Mouse (Mus musculus): ENCODE data around the gene C1qbp.

The C1qbp gene

DNA sequence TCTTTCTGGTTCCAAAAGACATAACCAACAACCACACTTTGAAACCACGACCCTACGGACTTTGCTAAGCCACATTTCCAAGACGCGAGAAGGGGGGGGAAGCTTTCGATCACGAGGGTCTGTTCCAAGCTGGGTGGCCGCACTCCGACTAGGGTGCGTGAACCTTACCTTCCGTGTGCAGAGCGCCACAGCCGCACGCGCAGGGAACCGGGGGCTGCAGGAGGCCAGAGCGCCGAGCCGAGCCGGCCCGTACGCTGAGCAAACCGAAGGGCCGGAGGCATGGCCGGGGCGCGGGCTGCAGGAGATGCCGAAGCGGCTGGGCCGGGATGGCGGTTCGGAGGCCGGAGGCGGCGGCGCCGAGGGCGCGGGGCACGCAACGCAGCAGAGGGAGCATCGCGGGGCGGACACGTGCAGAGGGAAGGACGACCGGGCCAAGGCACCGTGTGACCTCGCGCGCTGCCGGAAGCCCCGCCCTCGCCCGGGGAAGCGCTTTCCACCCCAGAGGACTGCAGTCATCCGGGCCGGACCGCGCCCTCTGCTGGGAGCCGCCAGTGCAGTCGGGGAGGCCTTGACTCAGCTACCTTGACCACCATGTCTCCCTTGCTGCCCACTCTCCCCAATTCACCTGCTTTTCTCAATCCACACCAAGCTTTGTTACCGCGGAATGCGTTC is at the start of gene C1qbp:
C1qbp (minus strand) TSS at position 470 of the 672 bp plus-strand sequence.
- DNase-seq (ENCODE audit: low read depth): peak; percentile 83

DNA sequence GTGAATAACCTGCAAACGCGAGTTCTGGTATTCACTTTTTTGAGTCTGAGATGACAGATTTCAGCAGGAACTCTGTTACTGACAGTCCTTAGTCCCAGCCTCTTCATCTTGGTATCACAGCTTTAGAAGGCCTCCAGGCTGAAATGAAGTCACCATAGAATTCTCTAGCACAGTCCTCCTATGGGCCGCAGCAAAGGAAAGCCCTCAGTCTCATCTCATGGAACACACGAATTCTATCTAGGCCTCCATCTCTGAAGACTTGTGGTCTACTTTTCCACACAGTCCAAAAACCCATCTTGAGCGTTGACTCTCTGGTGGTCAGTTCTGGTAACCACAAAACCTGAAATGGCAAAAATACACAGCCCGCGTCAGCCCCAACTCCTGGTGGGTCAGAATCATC is 49.2 kb upstream of the C1qbp start:
- no peak for DNase-seq (ENCODE audit: low read depth)

DNA sequence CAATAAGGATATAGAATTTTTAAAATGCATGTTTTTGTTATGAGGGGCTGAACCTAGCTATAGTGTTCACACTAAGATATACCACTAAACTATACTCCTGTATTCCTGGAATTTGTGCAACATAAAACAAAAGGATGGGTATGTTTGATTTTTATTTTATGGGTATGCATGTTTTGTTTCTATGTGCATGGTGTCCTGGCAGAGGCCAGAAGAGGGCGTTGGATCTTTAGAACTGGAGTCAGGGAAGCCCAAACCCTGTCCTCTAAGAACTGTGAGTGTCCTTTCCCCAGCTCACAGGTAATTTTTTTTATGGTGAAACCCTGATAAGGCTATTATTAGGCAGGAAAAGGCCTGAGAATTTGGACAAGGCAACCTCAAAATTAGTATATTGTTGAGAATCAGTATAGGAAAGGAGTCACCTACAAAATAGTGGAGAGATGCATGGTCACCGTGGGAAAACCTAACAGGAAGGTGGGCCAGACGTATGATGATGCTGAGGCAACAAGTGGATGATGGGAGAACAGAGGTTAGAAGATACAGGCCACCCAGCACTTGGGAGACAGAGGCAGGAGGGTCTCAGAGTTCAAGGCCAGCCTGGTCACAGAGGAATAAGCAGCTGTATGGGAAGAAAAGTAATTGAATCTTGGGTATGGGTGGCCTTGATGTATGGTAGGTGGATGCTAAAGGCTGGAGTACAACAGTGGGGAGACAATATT is 46.7 kb upstream of the C1qbp start:
- DNase-seq (ENCODE audit: low read depth): no peak

DNA sequence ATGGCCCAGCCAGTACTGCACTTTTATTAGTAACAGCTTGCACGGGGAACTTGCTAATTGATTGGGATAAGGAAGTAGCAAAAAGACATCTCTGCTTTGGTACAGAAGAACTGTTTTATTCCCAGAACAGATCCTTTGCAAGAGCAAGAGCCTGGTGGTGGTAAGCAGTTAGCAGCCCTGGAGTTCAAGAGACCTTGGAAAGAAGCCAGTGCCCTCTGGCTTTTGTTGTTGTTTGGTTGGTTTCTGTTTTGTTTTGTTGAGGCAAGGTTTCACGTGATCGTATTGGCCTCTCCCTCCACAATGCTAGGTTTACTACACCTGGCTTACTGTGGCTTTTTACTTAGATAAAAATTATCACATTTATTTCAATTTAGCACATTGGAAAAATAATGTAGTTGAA is 45.5 kb upstream of the C1qbp start:
- no peak for DNase-seq (ENCODE audit: low read depth)

DNA sequence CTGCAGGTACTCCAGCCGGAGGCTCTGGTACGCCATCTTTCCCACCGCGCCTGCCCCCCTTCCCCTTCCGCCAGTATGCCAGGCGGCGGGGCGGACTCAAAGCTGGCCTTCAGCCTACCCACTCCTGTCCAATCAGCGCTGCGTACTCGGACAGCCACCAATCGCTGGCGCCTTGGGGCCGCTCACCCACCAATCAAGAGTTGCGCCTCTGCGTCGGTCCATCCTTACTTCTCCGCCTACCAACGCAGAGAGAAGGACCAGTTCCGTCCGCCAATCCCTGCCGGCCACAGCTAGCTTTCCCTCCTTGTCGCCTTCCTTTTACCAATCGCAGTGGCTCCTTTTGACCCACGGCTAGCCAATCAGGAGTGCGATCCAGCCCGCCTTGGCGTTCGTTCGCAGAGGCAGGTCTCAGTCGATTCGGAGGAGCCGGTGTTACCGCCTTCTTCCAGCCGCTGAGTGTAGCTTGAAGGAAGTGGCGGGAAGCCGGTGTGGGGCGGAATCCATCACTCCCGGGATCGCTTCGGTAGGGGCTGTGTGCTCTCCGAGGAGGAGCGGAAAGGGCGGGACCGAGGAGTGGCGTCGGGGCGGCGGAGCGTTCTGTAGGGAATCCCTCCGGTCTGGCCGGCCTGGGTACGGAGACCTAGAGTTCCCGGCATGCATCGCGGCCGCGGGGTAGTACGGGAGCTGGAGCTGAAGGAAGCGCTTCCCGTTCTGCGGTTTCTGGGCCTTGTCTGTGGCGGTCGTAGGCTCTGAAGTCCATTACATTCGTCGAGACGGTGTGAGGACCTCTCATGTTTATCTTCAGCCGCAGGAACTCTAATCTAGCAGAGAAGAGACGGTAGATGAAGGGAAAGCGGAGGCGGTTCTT is 36.6 kb upstream of the C1qbp start, which contains the start of the genes Mis12 and Derl2:
Mis12 (plus strand) TSS at position 411 of the 868 bp plus-strand sequence.
Derl2 (minus strand) TSS at position 641 of the 868 bp plus-strand sequence.
- peak; percentile 97 for DNase-seq (ENCODE audit: low read depth)

DNA sequence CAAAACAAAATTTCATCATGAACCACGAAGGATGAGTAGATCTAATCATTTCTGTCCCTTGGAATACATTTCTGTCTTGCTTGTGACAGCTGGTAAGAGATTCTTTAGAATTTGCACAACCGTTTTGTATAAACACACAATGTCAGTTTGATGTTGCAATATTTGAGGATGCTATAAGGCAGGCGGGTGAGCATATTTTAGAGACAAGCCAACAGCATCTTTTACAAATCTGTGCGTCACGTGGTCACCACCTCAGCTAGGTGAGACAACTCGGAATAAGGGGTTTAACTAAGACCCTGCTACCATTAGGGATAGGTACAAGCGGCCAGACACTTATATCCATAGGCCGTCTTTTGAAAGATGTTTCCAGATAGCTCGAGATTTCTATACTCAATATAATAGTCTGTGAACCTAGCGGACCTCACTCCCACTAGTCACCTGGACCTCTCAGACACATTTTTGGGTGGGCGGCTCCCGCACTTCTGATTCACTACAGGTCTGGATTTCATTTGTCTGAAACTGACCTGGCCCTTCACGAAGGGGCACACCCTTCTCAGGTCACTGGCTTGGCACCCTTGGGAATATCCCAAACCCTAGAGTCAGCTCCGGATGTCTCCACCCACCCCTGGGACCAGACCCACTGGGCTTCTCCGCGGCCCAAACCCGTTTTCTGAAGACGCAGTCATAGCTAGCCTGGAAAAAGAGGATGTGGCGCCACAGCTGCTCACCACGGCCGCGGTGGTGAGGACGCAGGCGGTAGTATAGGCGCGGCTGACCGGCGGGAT is 35.8 kb upstream of the C1qbp start:
- DNase-seq (ENCODE audit: low read depth): peak; percentile 9

DNA sequence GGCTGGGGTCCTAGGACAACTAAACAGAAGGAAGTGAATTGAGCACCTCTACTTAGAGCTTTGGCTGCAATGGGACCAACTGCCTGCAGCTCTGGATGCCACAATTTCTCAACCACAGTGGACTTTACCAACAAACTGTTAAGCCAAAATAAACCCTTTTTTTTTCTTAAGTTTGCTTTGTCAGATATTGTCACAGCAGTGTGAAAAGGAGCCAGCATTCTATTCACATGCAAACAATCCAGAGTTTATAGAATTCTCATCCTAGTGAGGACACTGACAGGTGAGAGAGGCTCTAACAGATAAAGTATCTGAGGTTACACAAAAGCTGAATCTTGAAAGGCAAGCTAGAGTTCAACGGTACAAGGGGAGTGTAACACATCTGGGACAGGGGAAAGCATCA is 34.2 kb upstream of the C1qbp start:
- no peak for DNase-seq (ENCODE audit: low read depth)

DNA sequence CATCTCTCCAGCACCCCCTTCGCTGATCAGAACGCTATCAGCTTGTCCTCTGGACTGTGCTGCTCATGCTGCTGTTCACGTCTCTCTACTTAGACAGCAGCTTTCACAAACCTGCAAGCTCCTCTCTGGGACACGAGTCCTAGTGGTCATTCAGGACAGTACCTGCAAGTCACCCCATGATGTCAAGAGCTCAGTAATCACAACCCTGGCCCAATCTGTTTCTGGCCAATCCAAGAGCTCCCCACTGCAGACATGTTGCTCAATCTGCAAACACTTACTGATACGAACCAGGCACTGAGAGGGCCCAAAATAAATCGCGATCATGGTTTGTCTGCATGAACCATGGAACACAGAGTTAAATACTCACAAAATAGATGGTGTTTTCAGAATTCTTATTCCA is 29.9 kb upstream of the C1qbp start:
- no peak for DNase-seq (ENCODE audit: low read depth)

DNA sequence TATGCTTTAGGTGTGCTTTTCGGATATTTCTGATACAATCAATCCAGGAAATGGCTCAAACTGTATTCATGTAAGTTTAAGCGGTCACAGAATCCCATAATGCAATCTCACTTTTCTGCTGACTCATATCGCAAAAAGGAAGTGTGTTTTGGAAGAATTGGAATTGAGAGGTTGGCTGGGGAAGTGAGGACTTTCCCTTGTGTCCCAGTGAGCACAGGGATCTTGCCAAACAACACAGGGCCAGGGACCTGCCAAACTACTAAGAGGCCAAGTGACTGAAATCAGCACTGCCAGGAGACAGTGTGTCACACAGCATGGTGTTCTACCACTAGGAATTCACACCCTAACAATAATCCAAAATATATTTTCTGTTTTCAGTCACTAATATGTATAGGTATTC is 25.5 kb upstream of the C1qbp start:
- no peak for DNase-seq (ENCODE audit: low read depth)

DNA sequence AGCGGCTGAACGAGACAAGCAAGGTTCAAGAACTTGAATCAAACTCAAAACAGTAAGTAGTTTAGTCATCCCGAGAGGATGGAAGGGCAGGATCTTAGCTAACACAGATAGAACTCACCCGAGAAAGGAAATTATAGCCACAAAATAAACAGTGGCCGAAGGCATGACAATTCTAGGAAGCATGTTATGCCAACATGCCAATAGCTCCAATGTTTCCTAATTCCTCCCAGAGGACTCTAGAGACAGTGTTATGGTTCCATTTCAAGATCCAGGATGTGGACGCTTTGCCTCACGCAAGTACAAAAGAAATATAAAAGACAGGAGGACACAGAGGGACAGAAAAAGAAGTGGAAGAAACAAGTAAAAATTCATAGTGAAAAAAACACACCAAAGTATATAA is 25.0 kb upstream of the C1qbp start:
- DNase-seq (ENCODE audit: low read depth): no peak

DNA sequence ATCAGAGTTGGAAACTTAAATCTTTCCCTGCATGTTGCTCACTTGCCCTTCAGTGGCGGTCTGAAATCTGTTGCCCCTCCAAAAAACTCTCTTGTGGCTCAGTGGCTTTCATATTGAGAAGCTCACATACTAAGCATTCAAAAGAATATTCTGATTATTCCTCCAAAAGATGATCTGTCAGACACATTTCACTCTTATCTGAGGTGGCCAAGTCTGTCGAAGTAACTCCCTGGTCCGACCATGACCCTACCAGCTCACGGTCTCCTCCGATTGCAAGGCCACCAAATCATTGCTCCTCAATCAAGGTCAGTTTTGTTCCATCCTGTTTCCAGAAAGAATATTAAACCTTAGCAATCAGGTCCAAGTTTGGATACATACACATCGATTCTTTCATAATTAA is 24.2 kb upstream of the C1qbp start:
- DNase-seq (ENCODE audit: low read depth): no peak

DNA sequence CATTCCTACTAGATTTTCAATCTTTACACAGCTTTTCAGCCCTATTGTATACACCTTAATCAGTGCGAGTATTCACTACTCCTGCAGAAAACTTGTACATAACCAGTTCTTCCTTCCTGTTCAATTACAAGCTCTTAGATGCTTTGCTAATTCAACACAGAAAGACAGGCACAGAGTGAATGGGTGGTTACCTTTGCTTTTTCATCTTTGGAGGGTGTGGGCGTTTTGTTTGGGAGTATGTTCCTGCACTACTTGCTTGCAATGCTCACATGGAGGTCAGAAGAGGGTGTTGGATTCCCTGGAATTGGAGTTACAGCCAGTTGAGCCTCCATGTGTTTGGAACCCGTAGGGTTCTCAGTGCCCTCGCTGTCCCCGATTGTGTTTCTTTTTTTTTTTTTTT is 22.2 kb upstream of the C1qbp start:
- DNase-seq (ENCODE audit: low read depth): no peak

DNA sequence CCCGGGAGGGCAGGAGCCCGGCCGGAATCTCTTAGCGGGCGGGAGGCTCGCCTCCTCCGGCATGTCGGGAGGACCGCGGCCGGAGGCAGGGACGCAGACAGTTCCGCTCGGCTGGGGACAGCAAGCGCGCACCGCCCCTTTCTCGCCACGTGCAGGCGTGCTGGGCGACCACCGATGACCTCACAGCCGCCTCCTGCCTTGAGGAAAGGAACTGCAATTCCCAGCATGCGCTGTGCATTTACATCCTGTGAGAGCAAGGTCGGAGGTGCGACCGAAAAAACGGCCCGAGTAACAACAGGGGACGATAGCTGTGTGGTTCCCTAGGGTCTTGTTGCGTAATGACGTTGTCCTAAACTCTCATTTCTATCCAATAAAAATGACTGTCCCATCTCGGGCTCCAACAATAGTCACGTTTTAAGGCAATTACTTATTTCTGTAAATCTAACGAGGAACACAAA is 21.5 kb upstream of the C1qbp start, which contains the start of gene Dhx33:
Dhx33 (minus strand) TSS at position 122 of the 458 bp plus-strand sequence.
- DNase-seq (ENCODE audit: low read depth): peak; percentile 98

DNA sequence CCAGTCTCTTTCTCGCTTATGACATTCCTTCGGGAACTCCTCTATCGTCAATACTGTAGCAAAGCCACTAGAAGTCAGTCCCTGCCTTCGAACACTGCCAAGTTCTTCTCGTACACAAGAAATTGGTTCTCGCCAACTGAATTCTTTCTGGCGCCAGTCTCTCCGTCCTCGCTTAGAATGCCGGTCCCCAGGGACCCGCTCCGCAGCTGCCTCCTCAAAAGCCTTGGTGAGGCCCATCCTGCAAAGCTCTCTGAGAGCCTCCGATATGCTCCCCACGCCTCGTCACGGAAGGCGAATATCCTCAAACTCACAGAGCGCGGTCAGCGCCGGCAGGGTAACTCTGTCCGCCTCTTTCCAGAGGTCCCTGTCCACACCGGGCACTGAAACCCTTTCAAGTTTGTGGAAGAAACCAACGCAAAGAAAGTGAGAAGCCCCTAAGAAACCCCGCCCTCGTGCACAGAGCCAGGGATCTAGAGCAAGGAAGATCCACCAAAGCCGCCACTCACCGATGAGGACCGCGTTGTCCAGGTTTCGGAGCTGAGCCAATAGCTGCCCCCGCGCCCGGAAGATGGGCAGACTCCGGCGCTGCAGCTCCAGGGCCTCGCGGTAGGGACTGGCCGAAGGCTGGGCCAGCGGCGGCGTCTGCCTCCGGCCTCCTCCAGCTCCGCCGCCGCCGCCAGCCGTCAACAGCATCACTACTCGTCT is 20.9 kb upstream of the C1qbp start:
- DNase-seq (ENCODE audit: low read depth): peak; percentile 44

DNA sequence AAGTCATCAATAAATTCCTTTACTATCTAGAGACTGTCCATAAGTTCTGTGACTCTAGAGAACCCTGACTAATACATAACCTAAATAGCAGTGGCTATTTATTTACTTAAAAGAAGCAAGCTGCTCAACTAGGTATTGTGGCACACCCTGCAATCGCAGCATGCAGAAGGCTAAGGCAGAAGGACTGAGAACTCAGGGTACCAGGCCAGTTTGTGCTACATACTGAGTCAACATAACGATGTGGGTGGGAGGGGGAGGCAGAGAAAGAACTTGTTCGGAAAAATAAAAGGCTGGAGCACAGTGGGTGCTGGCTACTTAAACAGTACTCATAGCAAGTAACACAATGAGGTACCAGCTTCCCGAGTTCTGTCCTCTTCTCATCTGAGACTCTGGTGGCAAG is 18.3 kb upstream of the C1qbp start:
- DNase-seq (ENCODE audit: low read depth): no peak

DNA sequence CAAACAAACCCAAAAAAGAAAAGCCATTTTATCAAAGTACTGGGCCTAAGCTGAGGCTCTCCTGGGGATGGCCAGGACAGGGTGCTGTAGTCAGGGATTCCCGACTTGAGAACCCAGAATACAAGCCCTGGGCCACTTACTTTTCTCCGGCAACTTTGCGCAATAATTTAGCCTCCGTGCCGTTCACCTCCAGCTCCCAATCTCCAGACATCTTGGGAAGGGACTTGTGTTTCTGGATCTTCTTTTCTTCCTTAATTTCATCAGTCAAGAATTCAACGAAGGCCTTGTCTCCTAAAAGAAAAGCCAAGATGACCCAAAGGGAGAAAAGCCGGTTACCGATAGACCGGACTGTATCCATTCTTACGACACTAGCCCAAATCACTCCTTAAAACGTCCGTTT is 796 bp downstream of the C1qbp start:
- no peak for DNase-seq (ENCODE audit: low read depth)

DNA sequence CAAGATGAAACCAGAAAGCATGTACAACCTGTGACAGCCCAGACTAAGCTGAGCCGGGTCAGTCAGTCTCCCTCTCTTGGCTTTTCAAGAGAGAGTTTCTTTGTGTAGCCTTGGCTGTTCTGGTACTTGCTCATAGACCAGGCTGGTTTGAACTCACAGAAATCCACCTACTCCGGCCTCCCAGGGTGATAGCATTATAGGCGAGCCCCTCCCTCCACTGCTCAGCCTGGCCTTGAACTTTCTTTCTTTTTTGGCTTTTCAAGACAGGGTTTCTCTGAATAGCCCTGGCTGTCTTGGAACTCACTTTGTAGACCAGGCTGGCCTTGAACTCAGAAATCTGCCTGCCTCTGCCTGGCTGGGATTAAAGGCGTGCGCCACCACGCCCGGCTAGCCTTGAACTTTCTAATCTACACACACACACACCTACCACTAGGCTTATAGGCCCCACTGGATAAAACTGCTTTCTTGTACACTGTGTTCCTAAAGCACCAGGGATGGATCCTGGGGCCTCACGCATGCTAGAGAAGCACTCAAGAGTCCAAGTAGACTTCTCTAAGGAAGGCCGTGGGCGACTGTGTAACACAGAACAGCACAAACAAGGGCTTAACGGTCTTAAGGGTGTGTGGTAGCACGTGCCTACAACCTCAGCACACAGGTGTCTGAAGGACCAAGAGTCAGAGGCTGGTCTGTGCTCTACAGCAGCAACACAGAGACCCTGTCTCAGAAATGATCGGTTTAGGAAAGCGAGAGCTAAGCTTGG is 1.9 kb downstream of the C1qbp start:
- no peak for DNase-seq (ENCODE audit: low read depth)

DNA sequence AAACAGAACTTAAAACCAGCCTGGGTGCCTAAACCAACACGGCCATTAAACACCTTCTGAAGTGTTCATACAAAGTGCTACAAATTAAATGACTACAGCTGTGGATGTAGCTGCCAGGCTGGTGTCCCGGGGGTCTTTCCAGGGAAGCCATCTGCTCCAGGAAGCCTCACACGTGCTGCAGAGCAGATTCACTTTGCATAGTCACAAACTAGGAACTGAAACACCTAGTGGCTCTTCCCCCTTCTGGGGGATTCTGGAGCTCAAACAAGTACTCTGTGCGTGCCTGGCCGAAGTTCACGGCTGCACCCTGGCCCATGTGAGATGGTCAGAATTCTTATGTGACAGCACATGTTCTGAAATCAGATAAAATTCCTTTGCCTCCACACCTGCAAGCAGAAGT is 2.6 kb downstream of the C1qbp start:
- DNase-seq (ENCODE audit: low read depth): no peak

DNA sequence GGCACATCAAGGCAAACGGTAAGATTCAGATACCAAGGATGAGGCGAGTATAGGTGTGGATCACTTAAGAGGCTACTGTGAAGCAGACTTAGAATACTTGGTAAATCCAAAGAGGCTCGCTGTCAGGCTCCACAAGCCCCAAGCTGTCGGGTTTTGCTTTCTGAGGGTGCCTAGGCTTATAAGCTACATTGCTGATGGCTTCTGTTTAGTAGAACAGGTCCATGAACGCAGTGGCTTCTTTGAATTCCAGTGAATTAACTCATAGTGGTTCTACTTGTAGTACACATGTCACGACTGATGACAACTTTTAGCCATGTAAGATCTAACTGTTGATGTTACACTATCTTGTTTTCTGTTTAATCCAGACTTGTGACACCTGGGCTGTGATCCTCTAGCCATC is 5.5 kb downstream of the C1qbp start:
- DNase-seq (ENCODE audit: low read depth): no peak

DNA sequence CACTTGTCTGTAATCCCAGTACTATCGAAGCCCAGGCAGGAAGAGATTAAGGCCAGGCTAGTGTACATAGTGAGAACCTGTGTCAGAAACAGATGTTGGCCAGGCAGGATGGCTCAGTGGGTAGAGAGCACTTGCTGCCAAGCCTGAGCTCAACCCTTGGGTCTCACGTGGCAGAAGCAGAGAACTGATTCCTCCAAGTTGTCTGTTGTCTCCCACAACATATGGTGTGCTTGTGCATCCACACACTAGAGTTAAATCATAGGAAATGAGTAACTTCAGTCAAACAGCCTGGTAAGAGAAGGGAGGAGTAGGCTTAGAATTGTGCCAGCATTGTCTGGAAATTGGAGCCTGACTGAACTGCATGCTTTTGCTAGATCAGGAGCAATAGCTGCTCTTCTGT is 7.6 kb downstream of the C1qbp start:
- DNase-seq (ENCODE audit: low read depth): no peak

Measured in c-Kit-positive CD71-positive TER-119-negative erythroid progenitor cells, embryonic 14.5 days (primary cell).